30 mouse cellular contexts compared by ENCODE assay signal in genomic region chr15:82032386-82032785, GRCm38 (mm10). TPM values are rescaled to one million over a fixed set of nuclear protein-coding genes. Genes with fewer than 3 reads are reported as not detected.
"Had no signal": no experiment of that assay in that cellular context is flagged by ENCODE, and none has a peak within 500 bp of the region (broad histone marks: within the 10 kb centered on the region; RNA-seq: fewer than 3 reads in every experiment).

No protein-coding gene starts in this region.

- H3K4me2 ChIP-seq: heart, embryonic 11.5 days; heart, embryonic 13.5 days; heart, embryonic 15.5 days; hindbrain, embryonic 13.5 days; hindbrain, embryonic 15.5 days; kidney, embryonic 15.5 days; limb, embryonic 12.5 days; limb, embryonic 15.5 days had no signal

- H3K9ac ChIP-seq: forebrain, postnatal 0 days; heart, embryonic 13.5 days; heart, embryonic 15.5 days; hindbrain, embryonic 13.5 days; hindbrain, embryonic 15.5 days; kidney, embryonic 15.5 days; limb, embryonic 12.5 days; limb, embryonic 15.5 days had no signal

- H3K9me3 ChIP-seq: heart, embryonic 13.5 days; heart, embryonic 15.5 days; hindbrain, embryonic 13.5 days; hindbrain, embryonic 15.5 days; kidney, embryonic 15.5 days; limb, embryonic 12.5 days; limb, embryonic 15.5 days had no signal

- ATAC-seq: forebrain, postnatal 0 days; hindbrain, postnatal 0 days; intestine, embryonic 16.5 days had no signal

- H3K4me1 ChIP-seq: heart, embryonic 13.5 days; heart, embryonic 15.5 days; hindbrain, embryonic 13.5 days; hindbrain, embryonic 15.5 days; kidney, embryonic 15.5 days; limb, embryonic 12.5 days; limb, embryonic 15.5 days had no signal

- H3K4me3 ChIP-seq: heart, adult 2 months; heart, embryonic 13.5 days; heart, embryonic 15.5 days; hindbrain, embryonic 13.5 days; hindbrain, embryonic 15.5 days; kidney, embryonic 15.5 days; limb, embryonic 12.5 days; limb, embryonic 15.5 days had no signal

- DNase-seq: forebrain, postnatal 0 days; gastrocnemius, postnatal 14 days; gastrocnemius, postnatal 36 days; heart, adult 11 months; heart, adult 2 months; heart, postnatal 14 days; heart, postnatal 36 days; kidney, adult 11 months; kidney, adult 2 months; kidney, adult 9 months; kidney, postnatal 14 days; kidney, postnatal 36 days; layer of hippocampus, adult 9-11 months; layer of hippocampus, postnatal 36 days; left cerebral cortex, postnatal 4 days had no signal

- H3K27ac ChIP-seq: heart, adult 2 months; heart, embryonic 13.5 days; heart, embryonic 15.5 days; hindbrain, embryonic 13.5 days; hindbrain, embryonic 15.5 days; hindbrain, postnatal 0 days; kidney, embryonic 15.5 days; kidney, postnatal 0 days; limb, embryonic 12.5 days; limb, embryonic 15.5 days had no signal

- H3K27me3 ChIP-seq: heart, embryonic 13.5 days; heart, embryonic 15.5 days; hindbrain, embryonic 13.5 days; hindbrain, embryonic 15.5 days; kidney, embryonic 15.5 days; limb, embryonic 12.5 days; limb, embryonic 15.5 days had no signal

RNA-seq across cellular contexts. Expression of gene 4930407I10Rik, which starts 26.6 kb away (rescaled TPM):
- polyA plus RNA-seq: forebrain, postnatal 0 days; heart, adult 2 months; heart, embryonic 11.5 days; heart, embryonic 13.5 days; heart, embryonic 15.5 days; heart, postnatal 0 days; hindbrain, embryonic 13.5 days; hindbrain, embryonic 15.5 days; hindbrain, postnatal 0 days; intestine, embryonic 14.5 days; intestine, embryonic 16.5 days; kidney, postnatal 0 days; large intestine, adult 2 months; limb, embryonic 12.5 days; limb, embryonic 15.5 days had no signal

RNA-seq across cellular contexts. Expression of gene Mei1, which starts 37.4 kb away (rescaled TPM):
- polyA plus RNA-seq: heart, adult 2 months; heart, embryonic 11.5 days; heart, embryonic 13.5 days; heart, embryonic 15.5 days; heart, postnatal 0 days; hindbrain, embryonic 11.5 days; intestine, embryonic 14.5 days; intestine, embryonic 16.5 days; kidney, adult 2 months; limb, embryonic 12.5 days had no signal
